Mouse (Mus musculus) E14TG2a.4 (cell line): Measurements from ENCODE around the gene Asphd2.

Source experiments
- CTCF ChIP-seq: conservative IDR thresholded peaks from 2 replicates; pipeline ENCODE4 v1.5.1; 2014; ENCODE audit warnings: low read length
- NANOG ChIP-seq: IDR thresholded peaks from 2 replicates; pipeline ENCODE4 v1.6.1; 2014; ENCODE audit warnings: borderline replicate concordance, low read length, mixed read lengths
- POU5F1 ChIP-seq: IDR thresholded peaks from 2 replicates; pipeline ENCODE4 v1.6.1; 2014; ENCODE audit warnings: low read length, borderline replicate concordance

GRCm38 (mm10) chr5:112409274-112409673 is 14.6 kb upstream of the Asphd2 start:
- TF ChIP-seq CTCF: no peak
- no peak for TF ChIP-seq NANOG
- TF ChIP-seq POU5F1: no peak
